Mouse (Mus musculus) midbrain, embryonic 16.5 days (tissue): Measurements from ENCODE around the gene Celf5. TPM values are rescaled to one million over a fixed set of nuclear protein-coding genes. Genes with fewer than 3 reads are reported as not detected.

Experiments
- ATAC-seq: fragments of 200-750 bp; cut with Nextera tagmentation; 2 replicates; pipeline ENCODE4 v1.8.0; 2017; ENCODE audit warnings: moderate TSS enrichment
- H3K27ac ChIP-seq: fragments of 300-500 bp; sonication (generic); 2 replicates; pipeline ENCODE4 v1.5.1; 2014; ENCODE audit warnings: mild to moderate bottlenecking, low read length, mixed read lengths
- H3K27me3 ChIP-seq: fragments of 300-500 bp; sonication (generic); 2 replicates; pipeline ENCODE4 v1.6.1; 2014; ENCODE audit warnings: low read depth, low read length, mixed read lengths; ENCODE audit not compliant: control insufficient read depth, insufficient read depth
- H3K36me3 ChIP-seq: fragments of 300-500 bp; sonication (generic); 2 replicates; pipeline ENCODE4 v1.6.1; 2014; ENCODE audit warnings: mild to moderate bottlenecking, low read length, moderate library complexity, mixed read lengths; ENCODE audit not compliant: control insufficient read depth, insufficient read depth
- H3K4me1 ChIP-seq: fragments of 300-500 bp; sonication (generic); 2 replicates; pipeline ENCODE4 v1.6.1; 2014; ENCODE audit warnings: mild to moderate bottlenecking, low read length, mixed read lengths; ENCODE audit not compliant: control insufficient read depth, insufficient read depth
- H3K4me2 ChIP-seq: fragments of 300-500 bp; sonication (generic); 2 replicates; pipeline ENCODE4 v1.6.1; 2014; ENCODE audit warnings: mild to moderate bottlenecking, low read length, mixed read lengths
- H3K4me3 ChIP-seq: fragments of 300-500 bp; sonication (generic); 2 replicates; pipeline ENCODE4 v1.5.1; 2014; ENCODE audit warnings: low read depth, mild to moderate bottlenecking, low read length, moderate library complexity, mixed read lengths
- H3K9ac ChIP-seq: fragments of 300-500 bp; sonication (generic); 2 replicates; pipeline ENCODE4 v1.6.1; 2014; ENCODE audit warnings: low read depth, low read length, mixed read lengths
- H3K9me3 ChIP-seq: fragments of 300-500 bp; sonication (generic); replicated peaks from 2 replicates; pipeline ENCODE4 v1.6.1; 2014; ENCODE audit warnings: mild to moderate bottlenecking, low read length, mixed read lengths; ENCODE audit not compliant: control insufficient read depth, poor library complexity, severe bottlenecking
- WGBS: fragments of 180-500 bp; shearing (Covaris S2); extraction: QIAGEN DNeasy Blood & Tissue Kit; methylation state at CpG from one replicate; pipeline ENCODE4 v1.1.7; 2014; 5-methylcytosine and 5-hydroxymethylcytosine counted together
- polyA plus RNA-seq: library from polyadenylated mRNA; unstranded; fragments of >200 nt; fragmentation: Nextera tagmentation; extraction: Ambion mirVana; gene quantifications from 2 replicates; pipeline ENCODE4 v1.2.1, GENCODE M21; 2015

The Celf5 gene
- polyA plus RNA-seq, 1 experiment from 2014 or later = 88.3 TPM

DNA sequence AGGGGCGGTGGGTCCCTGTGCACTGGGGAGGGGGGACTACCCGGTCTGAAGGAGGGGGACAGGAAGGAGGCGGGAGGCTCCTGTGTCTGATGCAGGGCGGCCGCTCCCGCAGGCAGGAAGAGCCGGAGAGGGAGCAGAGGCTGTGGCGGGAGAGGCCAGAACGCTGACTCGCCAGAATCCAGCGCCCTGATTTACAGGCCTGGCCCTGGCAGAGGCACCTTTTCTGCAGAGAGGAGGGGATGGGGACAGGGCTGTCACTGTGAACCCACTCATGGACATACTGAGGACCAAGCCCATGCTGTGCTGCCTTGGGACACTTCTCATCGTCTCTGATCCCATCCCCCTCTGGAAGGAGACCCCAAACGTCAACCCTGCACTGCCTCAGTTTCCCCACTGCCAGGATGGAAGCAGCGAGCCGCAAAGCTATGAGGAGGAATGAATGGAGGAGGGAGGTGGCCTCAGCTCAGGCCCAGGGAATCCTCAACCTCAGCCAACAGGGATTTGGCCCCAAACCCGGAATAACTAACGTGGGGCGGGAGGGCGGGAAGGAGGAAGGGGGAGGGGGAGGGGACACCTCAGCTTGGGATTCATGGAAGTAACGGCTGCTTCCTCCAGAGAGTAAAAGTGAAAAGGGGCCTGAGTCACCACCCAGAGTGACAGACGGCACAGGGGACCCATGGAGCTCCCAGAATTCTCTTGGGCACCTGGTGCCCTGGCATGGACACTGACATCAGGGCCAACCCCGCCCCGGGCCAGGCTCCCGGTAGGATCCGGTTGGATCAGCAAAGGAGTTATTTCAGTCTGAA is 58.1 kb downstream of the Celf5 start:
- no peak overlapping the region for H3K27ac ChIP-seq

DNA sequence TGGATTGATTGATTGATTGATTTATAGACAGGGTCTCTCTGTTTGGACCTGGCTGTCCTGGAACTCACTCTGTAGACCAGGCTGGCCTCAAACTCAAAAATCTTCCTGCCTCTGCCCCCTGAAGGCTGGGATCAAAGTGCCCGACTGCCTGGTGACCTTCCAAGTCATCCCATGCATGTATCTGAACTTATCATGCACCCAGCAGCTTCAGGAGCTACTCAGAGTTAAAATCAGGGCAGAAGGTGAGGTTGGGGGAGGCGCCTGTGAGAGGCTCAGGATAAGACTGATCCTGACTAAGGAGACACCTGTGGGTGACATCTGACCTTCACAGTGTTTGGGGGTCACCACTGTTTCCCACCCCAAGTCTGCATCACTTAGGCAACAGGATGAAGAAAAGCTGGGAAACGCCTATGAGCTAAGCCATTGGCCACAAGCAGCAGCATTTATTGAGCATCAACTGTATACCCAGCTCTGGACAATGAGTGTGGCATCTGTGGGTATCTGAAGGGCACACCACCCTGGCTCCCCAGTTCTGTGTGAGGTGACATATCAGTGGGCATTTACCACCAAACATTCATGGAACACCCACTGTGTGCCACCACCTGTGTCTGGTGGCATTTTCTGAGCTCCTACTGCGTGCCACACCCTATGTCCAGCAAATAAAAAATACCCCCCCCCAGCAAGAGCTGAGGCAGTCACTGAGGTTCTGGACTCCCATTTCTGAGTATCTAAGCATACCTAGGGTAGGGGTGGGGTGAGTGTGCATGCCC is 58.8 kb downstream of the Celf5 start:
- no peak overlapping the region for H3K4me3 ChIP-seq
- peaks cover 32% of the 10 kb centered on the region for H3K4me1 ChIP-seq
- ATAC-seq = no peak
- no peaks in the 10 kb centered on the region for H3K9me3 ChIP-seq
- no peak overlapping the region for H3K27ac ChIP-seq
- H3K27me3 ChIP-seq = peaks cover 14% of the 10 kb centered on the region
- H3K36me3 ChIP-seq = peaks cover 7% of the 10 kb centered on the region; the same call in 1 of the 2 replicates
- H3K9ac ChIP-seq = no peak overlapping the region
- WGBS = 78% methylated on average over 4 of the region's 4 CpGs
- H3K4me2 ChIP-seq = no peak overlapping the region

More for the DNA sequence above, 58.1 kb downstream of the Celf5 start:
- H3K4me3 ChIP-seq = no peak overlapping the region
- ATAC-seq = no peak
- H3K27me3 ChIP-seq = peaks cover 14% of the 10 kb centered on the region
- H3K36me3 ChIP-seq = peaks cover 7% of the 10 kb centered on the region; the same call in 1 of the 2 replicates
- H3K4me1 ChIP-seq = peaks cover 35% of the 10 kb centered on the region
- H3K9me3 ChIP-seq = no peaks in the 10 kb centered on the region
- 6% methylated on average over 23 of the region's 25 CpGs for WGBS
- no peak overlapping the region for H3K9ac ChIP-seq
- H3K4me2 ChIP-seq = peak overlapping the region; percentile 17; the same call in 1 of the 2 replicates

DNA sequence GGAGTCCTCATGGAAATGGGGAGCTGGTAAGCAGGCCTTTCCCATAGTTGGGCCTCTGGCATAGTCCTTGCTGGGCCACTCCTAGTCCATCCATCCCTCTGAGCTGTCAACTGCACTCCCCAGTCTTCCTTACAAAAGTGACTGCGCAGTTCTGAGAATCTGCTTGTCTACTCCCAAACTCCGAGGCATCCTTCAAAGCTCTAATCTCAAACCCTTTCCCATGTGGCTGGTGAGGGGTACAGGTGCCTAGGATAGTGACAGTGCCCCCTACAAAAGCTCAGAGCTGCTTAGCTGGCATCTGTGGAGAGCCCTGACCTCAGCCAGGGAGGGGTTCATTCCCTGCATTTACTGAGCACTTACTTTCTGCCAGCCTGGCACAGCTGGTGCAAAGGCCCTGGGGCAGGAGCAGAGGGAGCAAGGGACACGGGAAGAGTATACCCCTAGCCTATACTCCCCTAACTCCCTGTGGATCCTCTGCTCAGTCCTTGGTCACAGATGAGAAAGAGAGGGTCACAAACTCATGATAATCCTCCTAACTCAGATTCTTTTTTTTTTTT is 59.8 kb downstream of the Celf5 start:
- Histone ChIP-seq H3K27me3 (peaks cover 11% of the 10 kb centered on the region), H3K4me3 (no peak overlapping the region), H3K4me2 (no peak overlapping the region), H3K36me3 (peaks cover 7% of the 10 kb centered on the region; the same call in 1 of the 2 replicates), H3K9ac (no peak overlapping the region), H3K9me3 (no peaks in the 10 kb centered on the region), H3K27ac (no peak overlapping the region), H3K4me1 (peaks cover 36% of the 10 kb centered on the region)
- ATAC-seq = no peak
- 76% methylated on average over 3 of the region's 3 CpGs for WGBS

DNA sequence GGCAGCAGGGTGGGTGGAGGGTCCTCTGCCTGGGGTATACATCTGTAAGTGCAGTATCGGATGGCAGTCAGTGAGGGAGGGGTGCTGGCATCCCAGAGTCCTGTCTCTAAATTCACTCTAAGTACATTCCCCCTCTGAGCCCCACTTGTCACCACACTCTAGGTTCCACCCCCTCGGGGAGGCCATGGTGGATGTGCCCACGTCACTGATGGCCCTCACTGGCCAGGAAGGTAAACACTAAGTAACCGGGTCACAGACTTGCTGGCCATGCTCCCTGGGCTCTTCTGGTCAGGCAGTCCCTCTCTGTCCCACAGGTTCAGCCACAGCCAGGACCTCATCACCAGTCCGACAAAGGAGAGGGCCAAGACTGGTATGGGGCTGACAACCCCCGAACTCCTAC is 60.3 kb downstream of the Celf5 start:
- Histone ChIP-seq H3K9me3 (no peaks in the 10 kb centered on the region), H3K36me3 (peaks cover 7% of the 10 kb centered on the region; the same call in 1 of the 2 replicates), H3K27me3 (peaks cover 5% of the 10 kb centered on the region; the same call in 1 of the 2 replicates), H3K27ac (no peak overlapping the region), H3K4me2 (no peak overlapping the region), H3K4me1 (peaks cover 37% of the 10 kb centered on the region), H3K4me3 (no peak overlapping the region), H3K9ac (no peak overlapping the region)
- WGBS = 75% methylated on average over 6 of the region's 6 CpGs
- no peak for ATAC-seq

DNA sequence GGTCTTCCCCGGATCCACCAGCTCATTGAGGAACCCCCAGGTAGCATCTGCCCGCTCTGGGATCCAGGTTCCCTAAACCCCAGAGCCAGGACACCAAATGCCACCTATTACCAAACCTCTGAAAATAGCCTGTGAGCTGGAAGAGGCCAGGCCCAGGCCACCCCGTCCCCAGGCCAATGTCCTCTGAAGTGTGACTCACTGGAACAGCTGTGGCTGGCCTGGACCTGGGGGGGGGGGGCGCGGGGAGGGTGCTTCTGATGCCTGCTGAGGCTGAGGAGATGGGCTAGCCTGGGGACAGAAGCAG is 60.8 kb downstream of the Celf5 start:
- no peak overlapping the region for H3K9ac ChIP-seq
- H3K4me3 ChIP-seq = no peak overlapping the region
- peaks cover 5% of the 10 kb centered on the region; the same call in 1 of the 2 replicates for H3K27me3 ChIP-seq
- H3K27ac ChIP-seq = no peak overlapping the region
- no peaks in the 10 kb centered on the region for H3K9me3 ChIP-seq
- peaks cover 7% of the 10 kb centered on the region; the same call in 1 of the 2 replicates for H3K36me3 ChIP-seq
- WGBS = 79% methylated on average over 4 of the region's 5 CpGs
- no peak for ATAC-seq
- H3K4me2 ChIP-seq = no peak overlapping the region
- H3K4me1 ChIP-seq = peaks cover 37% of the 10 kb centered on the region

DNA sequence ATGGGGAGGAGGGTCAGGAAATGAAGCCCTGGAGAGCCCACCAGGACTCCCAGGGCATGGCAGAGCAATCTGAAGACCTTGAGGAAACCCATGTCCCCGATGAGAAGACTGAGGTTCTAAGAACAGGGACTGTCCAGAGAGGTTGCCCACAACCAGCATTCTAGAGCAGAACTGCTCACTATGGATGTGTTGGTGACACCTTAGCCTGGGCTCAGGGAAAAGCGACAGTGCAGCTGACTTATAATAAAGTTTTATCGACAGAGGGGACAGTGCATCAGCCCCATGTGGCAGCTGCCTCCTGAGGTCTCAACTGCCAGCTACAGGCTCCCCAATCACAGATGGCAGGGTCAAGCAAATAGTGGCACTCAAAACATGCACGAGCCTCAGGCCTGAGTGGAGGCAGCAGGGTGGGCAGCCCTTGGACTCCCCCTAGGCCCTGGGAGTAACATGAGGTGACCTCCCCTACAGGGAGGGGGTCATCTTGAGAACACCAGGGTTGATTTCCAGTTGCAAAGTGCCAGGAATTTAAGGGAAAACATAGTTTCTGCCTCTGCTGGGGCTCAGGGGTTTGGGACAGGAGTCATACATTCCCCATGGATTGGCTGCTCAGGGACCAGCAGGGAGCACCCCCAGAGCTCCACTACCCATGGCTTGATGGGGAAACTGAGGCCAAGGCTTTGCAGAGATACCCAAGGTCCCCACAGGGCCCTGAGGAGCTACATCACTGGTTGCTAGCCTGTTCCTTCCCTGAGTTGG is 61.3 kb downstream of the Celf5 start:
- peaks cover 36% of the 10 kb centered on the region for H3K4me1 ChIP-seq
- peaks cover 5% of the 10 kb centered on the region; the same call in 1 of the 2 replicates for H3K27me3 ChIP-seq
- no peak overlapping the region for H3K4me3 ChIP-seq
- H3K9ac ChIP-seq = no peak overlapping the region
- no peaks in the 10 kb centered on the region for H3K9me3 ChIP-seq
- ATAC-seq = no peak
- no peak overlapping the region for H3K4me2 ChIP-seq
- no peak overlapping the region for H3K27ac ChIP-seq
- WGBS = 73% methylated on average over 4 of the region's 4 CpGs
- H3K36me3 ChIP-seq = peaks cover 7% of the 10 kb centered on the region; the same call in 1 of the 2 replicates

DNA sequence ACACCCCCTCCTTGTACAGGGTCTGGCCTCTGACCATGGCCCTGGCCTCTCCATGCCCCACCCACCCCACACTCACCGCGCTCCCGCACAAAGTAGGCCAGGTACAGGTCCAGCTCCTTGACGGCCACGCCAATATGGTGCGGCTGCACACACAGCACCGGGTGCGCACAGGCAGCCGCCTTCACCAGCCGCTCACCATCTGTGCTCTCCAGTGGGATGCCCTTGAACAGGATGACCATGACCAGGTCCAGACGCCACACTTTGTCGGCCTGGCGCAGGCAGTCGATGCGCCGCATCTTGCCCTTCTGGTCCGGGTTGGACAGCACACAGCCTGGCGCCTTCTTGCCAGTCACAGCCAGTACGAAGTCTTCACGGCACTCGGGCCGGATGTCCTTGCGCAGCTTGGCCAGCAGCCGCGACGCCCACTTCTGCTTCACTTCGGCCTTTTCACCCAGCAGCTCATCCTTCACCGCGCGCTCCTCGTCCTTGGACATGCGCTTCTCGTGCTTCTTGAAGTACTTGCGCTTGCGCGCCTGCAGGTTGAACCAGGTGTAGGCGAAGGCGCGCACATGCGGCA is 62.2 kb downstream of the Celf5 start:
- H3K4me1 ChIP-seq = peaks cover 27% of the 10 kb centered on the region

DNA sequence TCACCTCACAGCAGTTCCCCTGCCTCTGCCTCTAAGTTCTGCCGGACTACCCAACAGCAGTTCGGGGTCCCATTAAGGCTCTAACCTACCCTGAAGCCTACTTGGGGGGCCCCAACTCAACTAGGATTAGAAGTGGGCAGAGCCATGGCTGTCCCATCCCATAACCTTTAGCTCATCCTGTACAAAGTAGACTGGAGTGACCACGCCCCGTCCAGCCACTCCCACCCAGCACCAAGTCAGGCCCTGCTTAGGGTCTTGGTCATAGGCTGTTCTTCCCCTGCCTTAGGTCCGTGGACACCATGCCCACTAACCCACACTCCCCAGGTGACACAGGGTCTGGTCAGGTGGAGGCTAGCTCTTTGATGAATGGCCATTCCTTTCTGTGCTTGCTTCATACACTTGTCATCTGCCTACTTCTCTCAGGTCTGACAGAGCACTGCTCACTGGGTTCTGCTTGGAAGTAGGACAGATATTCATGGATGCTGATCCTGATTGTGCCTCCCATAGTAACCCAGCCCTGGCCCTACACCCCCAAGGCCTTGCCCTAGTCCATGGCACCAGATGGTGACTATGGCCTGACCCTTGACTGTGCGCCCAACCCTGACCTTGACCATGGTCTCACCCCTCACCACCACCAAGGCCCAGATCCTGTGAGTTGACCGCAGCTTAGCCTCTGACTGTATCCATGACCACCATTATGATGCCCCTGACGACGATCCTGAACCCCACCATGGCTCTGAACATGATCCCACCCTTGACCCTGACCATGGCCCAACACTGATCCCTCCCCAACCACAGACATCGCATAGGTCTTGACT is 63.2 kb downstream of the Celf5 start:
- no peak overlapping the region for H3K27ac ChIP-seq
- no peak overlapping the region for H3K4me2 ChIP-seq
- H3K36me3 ChIP-seq = peaks cover 7% of the 10 kb centered on the region; the same call in 1 of the 2 replicates
- WGBS = 93% methylated on average over 10 of the region's 10 CpGs
- H3K9ac ChIP-seq = no peak overlapping the region
- H3K4me3 ChIP-seq = no peak overlapping the region
- no peaks in the 10 kb centered on the region for H3K9me3 ChIP-seq
- peaks cover 19% of the 10 kb centered on the region for H3K4me1 ChIP-seq
- no peak for ATAC-seq
- H3K27me3 ChIP-seq = no peaks in the 10 kb centered on the region

More for the DNA sequence above, 62.2 kb downstream of the Celf5 start:
- H3K4me2 ChIP-seq = no peak overlapping the region
- H3K9me3 ChIP-seq = no peaks in the 10 kb centered on the region
- 89% methylated on average over 40 of the region's 40 CpGs for WGBS
- peaks cover 7% of the 10 kb centered on the region; the same call in 1 of the 2 replicates for H3K36me3 ChIP-seq
- H3K27ac ChIP-seq = no peak overlapping the region
- peaks cover under 1% of the 10 kb centered on the region; the same call in 1 of the 2 replicates for H3K27me3 ChIP-seq
- H3K9ac ChIP-seq = no peak overlapping the region
- H3K4me3 ChIP-seq = no peak overlapping the region
- no peak for ATAC-seq
